Mouse (Mus musculus) G1E (cell line): ENCODE data around the gene Golga4.

Experiments used
- CTCF ChIP-seq: IDR thresholded peaks from 2 replicates; pipeline ENCODE4 v1.5.1; 2012; ENCODE audit warnings: low read depth, low read length, inconsistent platforms, mixed read lengths
- GATA1 ChIP-seq: IDR thresholded peaks from 2 replicates; pipeline ENCODE4 v1.6.1; 2012; ENCODE audit warnings: borderline replicate concordance, low read length, inconsistent platforms, mixed read lengths
- GATA2 ChIP-seq: IDR thresholded peaks from 2 replicates; pipeline ENCODE4 v1.6.1; 2012; ENCODE audit warnings: low read depth, low read length, inconsistent platforms, borderline replicate concordance
- TAL1 ChIP-seq: conservative IDR thresholded peaks from 2 replicates; pipeline ENCODE4 v1.6.1; 2012; ENCODE audit warnings: low read depth, low read length, inconsistent platforms, mixed read lengths

GRCm38 (mm10) chr9:118517619-118518018 is 11.6 kb downstream of the Golga4 start:
- TF ChIP-seq CTCF (no peak), GATA2 (no peak), TAL1 (no peak), GATA1 (no peak)
